Mouse (Mus musculus): ENCODE measurements around the gene Tasp1.
"Not testable (repeated sequence)": the region's sequence is repeated elsewhere in the genome, so short reads cannot be mapped to it uniquely, and the experiment has no call there.

Gene Tasp1

GRCm38 (mm10) chr2:140051607-140052126 lies 14.9 kb downstream of the Tasp1 start:
- DNase-seq: no peak

GRCm38 (mm10) chr2:140042522-140043131 lies 24.0 kb downstream of the Tasp1 start:
- peak; percentile 63 for DNase-seq

GRCm38 (mm10) chr2:140042081-140042480 lies 24.5 kb downstream of the Tasp1 start:
- peak; percentile 65 for DNase-seq

- peak; percentile 54 for DNase-seq
These were observed 29.1 kb downstream of the Tasp1 start for GRCm38 (mm10) chr2:140037459-140037858.

GRCm38 (mm10) chr2:140036854-140037253 lies 29.8 kb downstream of the Tasp1 start:
- no peak for DNase-seq

GRCm38 (mm10) chr2:140024937-140025336 lies 41.7 kb downstream of the Tasp1 start:
- no peak for DNase-seq

- no peak for DNase-seq
These were observed 59.2 kb downstream of the Tasp1 start for GRCm38 (mm10) chr2:140007406-140007805.

- DNase-seq: no peak
These were observed 68.4 kb downstream of the Tasp1 start for GRCm38 (mm10) chr2:139998170-139998569.

GRCm38 (mm10) chr2:139989907-139990306 lies 76.7 kb downstream of the Tasp1 start:
- peak; percentile 31 for DNase-seq

- DNase-seq: no peak
These were observed 99.2 kb downstream of the Tasp1 start for GRCm38 (mm10) chr2:139967451-139967850.

- DNase-seq: peak; percentile 73
These were observed 100.3 kb downstream of the Tasp1 start for GRCm38 (mm10) chr2:139966288-139966687.

GRCm38 (mm10) chr2:139948843-139949242 lies 117.8 kb downstream of the Tasp1 start:
- no peak for DNase-seq

GRCm38 (mm10) chr2:139937581-139937980 lies 129.0 kb downstream of the Tasp1 start:
- peak; percentile 33 for DNase-seq

- DNase-seq: peak; percentile 59
These were observed 132.0 kb downstream of the Tasp1 start for GRCm38 (mm10) chr2:139934577-139934976.

GRCm38 (mm10) chr2:139934033-139934572 lies 132.5 kb downstream of the Tasp1 start:
- no peak for DNase-seq

GRCm38 (mm10) chr2:139932211-139932610 lies 134.4 kb downstream of the Tasp1 start:
- no peak for DNase-seq

GRCm38 (mm10) chr2:139924937-139925336 lies 141.7 kb downstream of the Tasp1 start:
- DNase-seq: peak; percentile 59

- DNase-seq: not testable (repeated sequence)
These were observed 145.2 kb downstream of the Tasp1 start for GRCm38 (mm10) chr2:139921395-139921794.

GRCm38 (mm10) chr2:139919757-139920156 lies 146.8 kb downstream of the Tasp1 start:
- no peak for DNase-seq

- DNase-seq: no peak
These were observed 160.0 kb downstream of the Tasp1 start for GRCm38 (mm10) chr2:139906441-139907157.

GRCm38 (mm10) chr2:139891405-139892089 lies 175.1 kb downstream of the Tasp1 start:
- no peak for DNase-seq

- no peak for DNase-seq
These were observed 182.4 kb downstream of the Tasp1 start for GRCm38 (mm10) chr2:139884264-139884637.

- no peak for DNase-seq
These were observed 182.9 kb downstream of the Tasp1 start for GRCm38 (mm10) chr2:139883581-139884263.

Data from thymus, postnatal 25 days (tissue).